Mouse (Mus musculus) hindbrain, embryonic 11.5 days (tissue): ENCODE measurements around the gene Ier2. TPM values are rescaled to one million over a fixed set of nuclear protein-coding genes. Genes with fewer than 3 reads are reported as not detected.
"Not testable (repeated sequence)": the region's sequence is repeated elsewhere in the genome, so short reads cannot be mapped to it uniquely, and the experiment has no call there.

Experiments
- ATAC-seq: fragments of 200-750 bp; cut with Nextera tagmentation; 2 replicates; pipeline ENCODE4 v1.8.0; 2017; ENCODE audit warnings: mild to moderate bottlenecking, moderate TSS enrichment, moderate library complexity; ENCODE audit not compliant: low FRiP score
- DNase-seq: peaks from one replicate; pipeline ENCODE4 v3.0.0-alpha.2; 2015; ENCODE audit warnings: low spot score
- H3K27ac ChIP-seq: fragments of 300-500 bp; sonication (generic); 2 replicates; pipeline ENCODE4 v1.5.1; 2014; ENCODE audit warnings: mild to moderate bottlenecking, low read depth, low read length
- H3K27me3 ChIP-seq: fragments of 300-500 bp; sonication (generic); 2 replicates; pipeline ENCODE4 v1.6.1; 2014; ENCODE audit warnings: mild to moderate bottlenecking, low read length, moderate library complexity, mixed read lengths; ENCODE audit not compliant: control insufficient read depth, insufficient read depth
- H3K36me3 ChIP-seq: fragments of 300-500 bp; sonication (generic); 2 replicates; pipeline ENCODE4 v1.6.1; 2014; ENCODE audit warnings: mild to moderate bottlenecking, low read length, moderate library complexity, mixed read lengths; ENCODE audit not compliant: control insufficient read depth, insufficient read depth
- H3K4me1 ChIP-seq: fragments of 300-500 bp; sonication (generic); replicated peaks from 2 replicates; pipeline ENCODE4 v1.6.1; 2014; ENCODE audit warnings: low read length, mixed read lengths; ENCODE audit not compliant: control insufficient read depth, insufficient read depth
- H3K4me2 ChIP-seq: fragments of 300-500 bp; sonication (generic); replicated peaks from 2 replicates; pipeline ENCODE4 v1.6.1; 2014; ENCODE audit warnings: mild to moderate bottlenecking, low read depth, low read length
- H3K4me3 ChIP-seq: fragments of 300-500 bp; sonication (generic); 2 replicates; pipeline ENCODE4 v1.5.1; 2014; ENCODE audit warnings: low read depth, low read length
- H3K9ac ChIP-seq: fragments of 300-500 bp; sonication (generic); 2 replicates; pipeline ENCODE4 v1.6.1; 2014; ENCODE audit warnings: low read depth, low read length
- H3K9me3 ChIP-seq: fragments of 300-500 bp; sonication (generic); 2 replicates; pipeline ENCODE4 v1.6.1; 2016; ENCODE audit warnings: low read length; ENCODE audit not compliant: control insufficient read depth
- WGBS: fragments of 180-500 bp; shearing (Covaris S2); extraction: QIAGEN DNeasy Blood & Tissue Kit; methylation state at CpG from one replicate; pipeline ENCODE4 v1.1.7; 2014; 5-methylcytosine and 5-hydroxymethylcytosine counted together
- polyA plus RNA-seq: library from polyadenylated mRNA; unstranded; fragments of >200 nt; fragmentation: Nextera tagmentation; extraction: Ambion mirVana; gene quantifications from 2 replicates; pipeline ENCODE4 v1.2.1, GENCODE M21; 2014

Ier2 gene
- polyA plus RNA-seq, 1 experiment from 2014 or later = 60.5 TPM

DNA sequence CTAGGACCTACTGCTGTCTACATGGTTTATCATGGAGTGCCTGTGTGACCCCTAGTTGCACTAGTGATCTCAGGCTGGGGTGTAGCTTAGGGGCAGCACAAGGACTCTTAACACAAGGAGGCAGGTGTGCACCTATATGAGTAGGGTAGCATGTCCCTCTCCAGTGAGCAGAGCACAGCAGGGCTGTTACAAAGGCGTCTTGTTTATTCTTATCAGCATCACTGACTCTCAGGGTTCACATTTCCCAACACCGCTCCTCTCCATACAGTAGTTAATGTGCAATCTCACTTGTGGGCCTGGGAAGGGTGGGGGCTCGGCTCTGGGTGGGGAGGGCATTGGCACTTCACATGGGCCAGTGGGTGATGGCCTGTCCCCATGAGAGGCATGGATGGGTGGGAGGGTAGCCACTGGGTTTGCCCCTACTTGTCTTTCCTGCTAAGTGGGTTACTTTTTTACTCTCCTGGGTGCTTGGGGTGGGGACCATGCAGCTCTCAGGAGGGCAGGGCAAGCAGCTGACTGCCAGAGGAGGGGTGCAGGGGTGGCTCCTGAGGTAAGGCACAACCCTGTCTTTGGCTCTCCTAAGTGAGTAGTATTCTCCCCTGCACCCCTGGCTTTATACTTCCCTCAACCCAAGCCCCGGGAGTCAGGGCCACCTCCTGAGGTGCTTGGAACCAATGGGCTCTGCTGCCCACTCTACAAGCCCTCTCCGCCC lies 7.8 kb upstream of the Ier2 start:
- not testable (repeated sequence) for H3K27me3 ChIP-seq, H3K4me2 ChIP-seq, H3K36me3 ChIP-seq, H3K4me3 ChIP-seq, H3K9me3 ChIP-seq, ATAC-seq, H3K9ac ChIP-seq, H3K4me1 ChIP-seq, DNase-seq, H3K27ac ChIP-seq
- WGBS = 85% methylated on average over 5 of the region's 5 CpGs

- H3K27ac ChIP-seq = no peak overlapping the region
- ATAC-seq (no peak), DNase-seq (no peak)
- H3K9me3 ChIP-seq = no peaks in the 10 kb centered on the region
- no peak overlapping the region for H3K4me2 ChIP-seq
- no peak overlapping the region for H3K9ac ChIP-seq
- WGBS = 86% methylated on average over 6 of the region's 6 CpGs
- H3K4me1 ChIP-seq = no peaks in the 10 kb centered on the region
- H3K36me3 ChIP-seq = no peaks in the 10 kb centered on the region
- H3K4me3 ChIP-seq = no peak overlapping the region
- no peaks in the 10 kb centered on the region for H3K27me3 ChIP-seq
Measured at GRCm38 (mm10) chr8:84668731-84669485, 6.3 kb upstream of the Ier2 start.

GRCm38 (mm10) chr8:84668081-84668480 lies 5.4 kb upstream of the Ier2 start:
- no peaks in the 10 kb centered on the region for H3K9me3 ChIP-seq
- no peak overlapping the region for H3K27ac ChIP-seq
- ATAC-seq = no peak
- no peak overlapping the region for H3K4me3 ChIP-seq
- no peak overlapping the region for H3K4me2 ChIP-seq
- 76% methylated on average over 1 of the region's 1 CpGs for WGBS
- no peaks in the 10 kb centered on the region for H3K4me1 ChIP-seq
- no peaks in the 10 kb centered on the region for H3K36me3 ChIP-seq
- H3K9ac ChIP-seq = no peak overlapping the region
- H3K27me3 ChIP-seq = no peaks in the 10 kb centered on the region
- no peak for DNase-seq

DNA sequence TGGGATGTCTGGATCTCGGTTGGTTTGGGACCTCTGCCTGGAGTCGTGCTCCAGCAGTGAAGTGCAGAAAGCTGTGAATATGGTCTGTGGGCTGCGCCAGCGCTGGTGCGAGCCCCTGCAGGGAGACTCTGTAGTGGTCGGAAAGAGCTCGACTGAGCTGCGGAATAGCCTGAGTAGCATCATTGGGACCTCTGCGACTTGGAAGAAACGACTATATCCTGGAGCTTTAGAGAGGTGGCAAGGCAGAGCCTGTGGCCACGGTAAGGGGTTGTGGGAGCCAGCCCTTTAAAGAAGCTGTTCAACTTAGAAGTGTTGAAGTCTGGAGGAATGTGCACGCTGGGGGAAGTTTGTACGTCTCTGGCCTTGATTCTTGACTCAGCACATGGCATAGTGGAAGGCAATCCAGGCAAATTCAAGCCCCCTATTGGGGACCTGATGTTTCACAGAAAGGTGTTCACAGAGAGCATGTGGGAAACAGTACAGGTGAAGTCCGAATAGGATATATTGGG lies 2.8 kb upstream of the Ier2 start:
- peak overlapping the region; percentile 81 for H3K9ac ChIP-seq
- no peaks in the 10 kb centered on the region for H3K36me3 ChIP-seq
- H3K4me3 ChIP-seq = peak overlapping the region; percentile 62
- ATAC-seq (no peak), DNase-seq (no peak)
- H3K27me3 ChIP-seq = no peaks in the 10 kb centered on the region
- WGBS = 5% methylated on average over 14 of the region's 14 CpGs
- no peaks in the 10 kb centered on the region for H3K9me3 ChIP-seq
- H3K27ac ChIP-seq = peak overlapping the region; percentile 68
- peak overlapping the region; percentile 76 for H3K4me2 ChIP-seq
- no peaks in the 10 kb centered on the region for H3K4me1 ChIP-seq

- DNase-seq (peak; percentile 83), ATAC-seq (peak; percentile 49)
- Histone ChIP-seq H3K9ac (peak overlapping the region; percentile 81), H3K36me3 (no peaks in the 10 kb centered on the region), H3K27me3 (no peaks in the 10 kb centered on the region), H3K4me3 (peak overlapping the region; percentile 62), H3K27ac (peak overlapping the region; percentile 68), H3K4me1 (no peaks in the 10 kb centered on the region), H3K4me2 (peak overlapping the region; percentile 76), H3K9me3 (no peaks in the 10 kb centered on the region)
- under 1% methylated on average over 29 of the region's 29 CpGs for WGBS
Measured at GRCm38 (mm10) chr8:84664566-84665384, 2.1 kb upstream of the Ier2 start.

DNA sequence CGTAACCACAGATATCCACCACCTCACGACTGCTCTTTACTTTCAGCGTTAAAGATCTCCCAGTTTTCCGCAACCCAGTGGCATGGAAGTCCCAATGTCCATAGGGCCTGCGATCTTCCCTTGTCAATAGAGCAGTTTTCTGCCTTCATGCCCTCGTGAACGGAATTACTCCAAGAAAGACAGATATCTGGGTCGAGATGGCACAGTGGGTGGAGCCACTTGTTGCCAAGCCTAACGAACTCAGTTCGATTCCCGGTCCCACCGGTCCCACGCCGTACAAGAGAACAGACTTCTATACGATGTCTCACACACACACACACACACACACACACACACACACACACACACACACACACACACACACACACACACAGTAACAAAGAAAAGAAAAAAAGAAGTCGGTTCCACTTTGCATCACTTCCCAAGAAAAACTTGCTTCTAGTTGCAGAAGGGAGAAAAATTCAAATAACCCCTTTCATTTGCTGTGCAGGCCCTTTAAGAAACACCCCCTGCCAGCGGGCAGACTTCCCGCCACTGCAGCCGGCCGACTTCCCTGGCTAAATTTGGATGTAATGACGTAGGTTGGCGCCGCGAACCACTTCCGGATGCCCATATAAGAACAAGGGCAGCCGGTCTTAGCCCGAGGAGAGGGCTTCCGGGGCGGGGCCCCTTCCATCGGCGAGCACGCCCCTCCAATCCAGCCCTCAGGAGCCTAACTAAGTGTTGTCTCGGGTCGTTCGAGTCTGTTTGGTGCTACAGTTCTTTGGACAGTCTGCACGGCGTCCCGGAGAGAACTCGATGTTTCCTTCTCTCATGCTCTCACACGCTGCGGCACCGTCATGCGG lies 1.1 kb upstream of the Ier2 start:
- Histone ChIP-seq H3K9ac (peak overlapping the region; percentile 81), H3K4me2 (peak overlapping the region; percentile 97), H3K36me3 (no peaks in the 10 kb centered on the region), H3K4me1 (no peaks in the 10 kb centered on the region), H3K4me3 (peak overlapping the region; percentile 85), H3K9me3 (no peaks in the 10 kb centered on the region), H3K27ac (peak overlapping the region; percentile 68), H3K27me3 (no peaks in the 10 kb centered on the region)
- DNase-seq = peak; percentile 99
- peak; percentile 80 for ATAC-seq
- 4% methylated on average over 43 of the region's 43 CpGs for WGBS

DNA sequence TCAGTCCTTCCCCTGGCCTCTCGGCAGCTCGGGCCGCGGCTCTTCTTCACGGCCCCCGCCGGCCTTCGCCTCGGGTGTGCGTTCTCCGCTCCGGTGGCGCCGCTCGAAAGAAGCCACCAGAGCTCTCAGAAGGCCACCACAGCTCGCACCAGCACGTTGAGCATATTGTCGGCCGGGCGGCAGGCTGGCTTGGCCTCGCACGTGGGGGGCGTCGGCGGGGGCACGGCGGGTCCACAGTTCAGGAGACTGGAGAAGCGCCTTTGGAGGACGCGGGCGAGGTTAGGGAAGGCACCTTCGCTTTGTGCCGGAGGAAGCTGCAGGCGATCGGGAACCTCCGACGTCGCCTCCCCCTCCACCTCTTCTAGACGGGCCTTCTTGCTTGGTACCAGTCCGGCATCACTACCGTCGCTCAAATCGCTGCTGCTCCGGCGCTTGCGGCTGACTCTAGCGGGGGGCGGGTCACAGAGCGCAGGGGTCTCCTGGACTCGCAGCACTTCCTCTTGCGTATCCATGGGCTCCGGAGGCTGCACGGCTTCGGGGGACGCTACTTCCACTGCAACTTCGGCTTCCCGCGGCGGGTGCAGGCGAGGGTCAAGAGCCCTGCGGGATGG lies 586 bp downstream of the Ier2 start:
- Histone ChIP-seq H3K27me3 (no peaks in the 10 kb centered on the region), H3K4me3 (peak overlapping the region; percentile 85), H3K4me1 (peaks cover 2% of the 10 kb centered on the region), H3K27ac (peak overlapping the region; percentile 82), H3K36me3 (no peaks in the 10 kb centered on the region), H3K9ac (peak overlapping the region; percentile 89), H3K9me3 (no peaks in the 10 kb centered on the region), H3K4me2 (peak overlapping the region; percentile 97)
- WGBS = under 1% methylated on average over 61 of the region's 61 CpGs
- ATAC-seq (peak; percentile 22; the same call in 1 of the 2 replicates), DNase-seq (peak; percentile 74)
